Mouse (Mus musculus): ENCODE measurements around the gene Itpkc.

DNA sequence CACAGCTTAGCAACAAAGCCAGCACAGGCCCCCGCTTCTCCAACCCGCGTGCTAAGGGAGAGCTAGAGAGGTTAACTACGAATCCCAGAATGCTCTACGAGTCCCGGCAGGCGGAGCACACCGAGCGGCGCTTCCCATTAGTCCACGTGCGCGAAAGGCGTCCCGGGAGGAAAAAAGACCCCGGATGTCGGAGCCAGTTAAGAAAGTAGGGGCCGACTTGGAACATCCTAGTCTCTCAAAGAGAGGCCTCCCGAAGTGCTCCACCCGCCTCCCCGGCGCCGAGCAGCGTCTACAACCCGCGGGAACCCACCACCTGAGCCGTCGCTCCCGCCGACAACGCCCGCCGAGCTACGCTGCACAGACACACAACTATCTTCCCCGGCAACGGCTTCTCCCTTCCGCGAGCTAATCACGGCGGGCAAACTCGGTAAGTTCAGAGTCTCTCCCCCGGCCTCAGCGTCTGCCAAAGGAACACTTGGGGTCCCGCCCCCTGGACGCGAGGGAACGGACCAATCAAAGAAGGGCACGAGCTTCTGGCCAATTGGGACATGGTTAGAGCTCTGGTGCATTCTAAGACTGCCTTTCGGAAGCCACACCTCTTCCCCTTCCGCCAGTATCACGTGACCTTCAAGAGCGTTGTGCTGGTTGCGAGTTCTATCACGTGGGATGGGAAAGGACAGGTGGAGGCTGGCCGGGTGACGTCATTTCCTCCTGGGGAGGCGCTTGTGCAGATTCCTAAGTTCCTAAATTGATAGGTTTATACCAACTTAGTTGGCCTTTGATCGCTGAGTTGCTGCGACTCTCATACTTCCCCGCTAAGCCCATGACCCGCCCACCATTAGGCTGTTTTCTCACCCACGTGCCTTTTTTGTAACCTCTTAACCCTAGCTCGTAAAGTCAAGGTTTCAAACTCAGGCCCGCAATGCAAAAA lies 32.5 kb downstream of the Itpkc start, which contains the start of the genes BC024978 and Snrpa:
- no peak for TF ChIP-seq GATA1 (IDR thresholded peaks at IDR 0.05; ENCODE audit: borderline replicate concordance, low read length)
- peak; percentile 69; the same call in 1 of the 2 replicates for TF ChIP-seq FLI1 (IDR thresholded peaks at IDR 0.05; ENCODE audit: low read length)

Data from megakaryocyte, embryonic 14.5 days (primary cell).